Mouse (Mus musculus) yolk sac, embryonic 10.5 days (tissue): Measurements from ENCODE around the gene Sorcs3.

Source experiments
- DNase-seq: peaks from one replicate; pipeline ENCODE4 v3.0.0-alpha.2; 2017; ENCODE audit warnings: low spot score

The Sorcs3 gene

GRCm38 (mm10) chr19:48285602-48286225 lies 79.9 kb downstream of the Sorcs3 start:
- no peak for DNase-seq

DNA sequence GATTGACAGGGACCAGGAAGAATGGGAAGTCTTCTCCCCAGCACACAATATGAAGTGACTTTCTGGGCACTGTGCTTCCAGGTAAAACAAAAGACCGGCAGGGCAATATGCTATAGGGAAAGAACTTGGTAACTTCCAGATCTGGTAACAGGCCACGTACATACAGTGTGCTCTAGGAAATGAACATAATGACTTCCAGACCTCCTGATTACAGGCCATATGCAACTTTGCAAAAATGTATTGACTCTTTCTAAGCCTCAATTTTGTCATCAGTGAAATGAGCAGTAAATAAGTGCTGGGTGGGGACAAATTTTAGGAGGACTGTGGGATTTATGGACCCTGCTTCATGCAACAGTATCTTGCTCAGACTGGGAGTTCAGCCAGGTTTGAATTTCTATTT lies 88.4 kb downstream of the Sorcs3 start:
- DNase-seq: no peak

GRCm38 (mm10) chr19:48298384-48298783 lies 92.6 kb downstream of the Sorcs3 start:
- no peak for DNase-seq

- DNase-seq: no peak
Observed at GRCm38 (mm10) chr19:48300440-48301231, 94.8 kb downstream of the Sorcs3 start.

- no peak for DNase-seq
Observed at GRCm38 (mm10) chr19:48301300-48301699, 95.5 kb downstream of the Sorcs3 start.

GRCm38 (mm10) chr19:48308341-48308740 lies 102.5 kb downstream of the Sorcs3 start:
- DNase-seq: no peak

- DNase-seq: no peak
Observed at GRCm38 (mm10) chr19:48309531-48310337, 103.9 kb downstream of the Sorcs3 start.

GRCm38 (mm10) chr19:48310338-48310710 lies 104.5 kb downstream of the Sorcs3 start:
- no peak for DNase-seq

DNA sequence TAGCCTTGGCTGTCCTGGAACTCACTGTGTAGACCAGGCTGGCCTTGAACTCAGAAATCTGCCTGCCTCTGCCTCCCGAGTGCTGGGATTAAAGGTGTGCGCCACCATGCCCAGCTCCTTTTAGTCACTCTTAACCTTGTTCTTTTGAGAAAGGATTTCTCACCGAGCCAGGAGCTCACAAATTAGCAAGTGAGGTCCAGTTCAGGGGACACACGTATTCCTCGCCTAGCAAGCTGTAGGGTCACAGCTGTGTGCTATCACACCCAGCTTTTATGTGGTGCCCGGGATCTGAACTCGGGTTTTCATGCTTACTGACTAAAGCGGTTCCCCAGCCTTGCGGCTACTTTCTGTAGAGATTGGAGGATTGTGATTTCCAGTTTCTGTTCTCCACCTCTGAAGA lies 108.0 kb downstream of the Sorcs3 start:
- DNase-seq: no peak

DNA sequence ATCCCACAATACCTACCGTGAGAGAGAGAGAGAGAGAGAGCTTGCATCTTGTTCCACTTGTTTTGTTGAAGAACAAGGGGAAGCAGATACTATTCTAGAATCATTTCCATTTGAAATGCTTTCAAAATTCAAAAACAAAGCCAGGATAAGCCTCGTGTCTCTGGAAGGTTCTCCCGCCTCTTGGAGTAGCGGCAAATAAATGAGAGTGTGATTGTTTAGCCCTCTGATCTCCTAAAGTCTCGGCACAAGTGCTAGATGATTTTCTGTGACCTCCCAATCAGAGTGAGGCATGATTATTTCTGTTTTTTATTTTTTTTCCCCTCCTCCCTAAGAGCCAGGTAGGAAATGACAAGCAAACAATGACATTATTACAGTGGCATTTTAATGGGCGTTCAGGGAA lies 121.3 kb downstream of the Sorcs3 start:
- DNase-seq: no peak

DNA sequence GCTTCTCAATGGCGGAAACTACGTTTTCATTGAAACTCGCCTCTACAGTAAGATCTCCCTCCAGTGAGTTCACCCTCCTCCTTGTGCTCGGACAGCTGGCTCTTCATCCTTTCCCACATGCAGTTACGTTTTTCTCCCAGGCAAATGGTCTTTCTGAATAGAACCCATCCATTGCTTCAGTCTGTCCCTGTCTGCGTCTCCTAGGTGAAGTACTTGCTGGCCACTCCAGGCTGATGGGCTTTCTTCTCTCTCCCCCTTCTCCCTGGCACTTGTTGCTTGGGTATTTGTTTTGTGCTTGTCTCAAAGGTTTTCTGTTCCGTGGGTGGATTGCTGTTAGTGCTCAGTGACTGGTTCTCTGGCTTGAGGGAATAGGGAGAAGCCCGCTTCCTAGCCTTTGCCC lies 122.3 kb downstream of the Sorcs3 start:
- no peak for DNase-seq

- no peak for DNase-seq
Observed at GRCm38 (mm10) chr19:48331640-48332039, 125.8 kb downstream of the Sorcs3 start.

DNA sequence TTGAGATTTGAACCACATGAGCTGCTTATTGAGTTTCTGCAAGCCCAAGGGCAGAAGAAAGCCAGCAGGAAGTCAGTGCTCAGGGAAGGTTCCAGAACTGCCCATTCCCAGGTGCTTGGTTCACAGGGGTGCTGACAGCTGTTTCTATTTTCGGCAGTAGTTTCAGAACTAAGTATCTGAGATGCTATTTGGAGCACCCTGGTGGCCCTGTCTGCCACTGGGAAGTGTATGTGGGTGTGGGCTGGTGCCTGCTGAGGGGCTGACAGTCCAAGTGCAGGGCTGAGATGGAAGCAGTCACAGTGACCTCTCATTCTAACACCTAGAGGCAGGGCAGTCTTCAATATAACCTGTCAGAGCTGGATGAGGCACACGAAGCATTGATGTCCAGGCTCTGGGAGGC lies 127.3 kb downstream of the Sorcs3 start:
- no peak for DNase-seq

- no peak for DNase-seq
Observed at GRCm38 (mm10) chr19:48337461-48337860, 131.6 kb downstream of the Sorcs3 start.

DNA sequence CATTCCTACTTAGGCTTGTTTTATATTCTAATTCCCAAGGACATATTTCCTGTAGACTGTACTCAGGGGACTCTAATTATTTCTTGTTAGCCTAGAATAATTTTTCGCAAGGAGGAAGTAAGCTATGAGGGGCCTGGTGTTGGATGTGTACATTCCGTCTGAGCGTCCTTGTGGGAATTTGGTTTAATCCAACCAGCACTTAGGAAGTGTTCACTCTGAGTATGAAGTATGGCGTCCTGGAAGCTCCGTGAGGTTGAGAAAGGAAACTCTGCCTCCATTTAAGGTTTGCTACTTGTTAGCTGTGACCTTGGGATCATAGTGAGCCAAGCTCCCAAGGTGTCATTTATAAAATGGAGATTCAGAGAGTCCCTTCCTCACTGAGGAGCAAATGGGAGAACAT lies 132.3 kb downstream of the Sorcs3 start:
- no peak for DNase-seq

DNA sequence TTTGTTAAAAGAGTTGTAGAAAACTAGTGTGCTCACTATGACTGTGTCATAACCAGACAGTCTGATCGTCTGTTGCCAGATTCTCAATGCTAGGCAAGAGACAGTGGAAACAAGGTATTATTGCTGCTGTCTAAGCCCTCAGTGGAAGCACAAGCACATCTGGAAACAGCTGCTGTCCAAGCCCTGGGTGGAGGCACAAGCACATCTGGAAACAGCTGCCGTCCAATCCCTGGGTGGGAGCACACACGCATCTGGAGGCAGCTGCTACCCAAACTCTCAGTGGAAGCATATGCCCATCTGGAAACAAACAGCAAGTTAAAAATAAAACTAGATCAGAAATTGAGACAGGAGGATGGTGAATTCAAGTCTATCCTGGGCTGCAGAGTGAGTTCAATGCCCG lies 136.9 kb downstream of the Sorcs3 start:
- DNase-seq: no peak

GRCm38 (mm10) chr19:48343442-48343841 lies 137.6 kb downstream of the Sorcs3 start:
- DNase-seq: no peak

DNA sequence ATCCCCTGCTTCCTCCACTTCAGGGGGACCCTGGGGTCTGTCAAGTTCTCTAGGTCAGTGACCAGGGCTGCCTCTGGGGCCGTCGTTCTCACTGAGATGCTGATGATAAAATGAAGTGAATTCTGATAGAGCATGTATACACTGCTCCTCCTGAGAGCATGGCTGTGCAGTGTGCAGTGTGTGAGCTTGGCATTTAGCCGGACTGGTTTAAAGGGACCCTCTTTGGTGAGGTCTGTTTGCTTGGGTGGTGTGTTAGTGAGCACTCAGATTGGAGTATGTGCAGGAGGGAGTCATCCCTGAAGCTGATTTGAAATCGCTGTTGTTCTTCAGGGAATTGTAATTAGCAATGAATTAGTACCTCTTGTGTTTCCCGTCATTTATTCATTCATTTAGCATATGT lies 141.3 kb downstream of the Sorcs3 start:
- DNase-seq: no peak

DNA sequence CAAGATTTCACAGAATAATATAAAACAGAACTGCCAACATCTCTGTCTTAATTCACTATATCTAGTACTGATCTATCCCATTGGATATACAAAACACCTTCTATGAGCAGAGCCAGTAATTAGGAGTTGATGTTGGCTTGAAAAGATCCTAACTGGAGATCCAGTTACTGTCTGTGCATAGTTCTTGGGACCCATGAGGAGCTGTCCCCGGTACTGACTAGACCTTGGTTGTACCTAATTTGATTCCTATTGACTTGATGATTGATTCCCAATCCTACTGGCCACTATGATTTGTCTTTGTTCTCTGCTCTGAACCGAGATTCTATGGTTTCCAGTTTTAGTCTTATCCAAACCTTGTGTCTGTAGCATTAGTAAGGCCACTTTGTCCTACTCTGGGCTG lies 151.0 kb downstream of the Sorcs3 start:
- DNase-seq: no peak

GRCm38 (mm10) chr19:48362167-48362566 lies 156.3 kb downstream of the Sorcs3 start:
- no peak for DNase-seq

GRCm38 (mm10) chr19:48368056-48368455 lies 162.2 kb downstream of the Sorcs3 start:
- DNase-seq: no peak

- no peak for DNase-seq
Observed at GRCm38 (mm10) chr19:48371787-48372186, 166.0 kb downstream of the Sorcs3 start.

DNA sequence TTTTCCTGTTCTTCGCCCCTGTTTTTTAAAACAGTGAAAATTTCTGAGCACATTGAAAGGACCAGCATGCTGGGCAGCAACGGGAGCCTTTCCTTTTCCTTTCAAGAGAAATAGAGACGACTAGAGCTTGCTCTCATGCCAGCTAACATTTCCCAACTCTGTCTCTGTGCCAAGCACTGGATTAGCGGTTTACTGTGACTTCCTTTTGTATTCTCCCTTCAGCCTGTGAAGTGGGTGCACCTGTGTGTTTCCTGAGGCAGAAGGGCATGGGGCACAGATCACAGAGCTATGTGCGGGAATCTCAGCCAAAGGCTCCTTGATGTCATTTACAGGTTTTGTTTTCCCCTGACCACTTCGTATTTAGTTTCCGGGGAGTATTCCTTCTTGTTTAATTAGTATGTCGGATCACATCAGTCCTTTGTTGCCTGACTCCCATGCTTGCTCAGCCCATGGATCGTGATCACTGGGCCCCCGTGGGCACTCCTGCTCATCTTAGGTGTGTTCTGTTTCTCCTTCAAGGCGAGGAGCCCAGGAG lies 172.2 kb downstream of the Sorcs3 start:
- no peak for DNase-seq
